Mouse (Mus musculus) MEL (cell line): ENCODE results near the gene Ogfr. TPM values are rescaled to one million over a fixed set of nuclear protein-coding genes. Genes with fewer than 3 reads are reported as not detected.

Experiments
- DNase-seq: peaks from one replicate; pipeline ENCODE4 v3.0.0; 2011; ENCODE audit warnings: low read depth, low spot score
- H3K27ac ChIP-seq: 2 replicates; pipeline ENCODE4 v1.5.1; 2012; ENCODE audit warnings: low read depth, mild to moderate bottlenecking, control low read depth, low read length, moderate library complexity; ENCODE audit not compliant: control insufficient read depth
- H3K27me3 ChIP-seq, 2 experiments: fragments of 150-350 bp in 1 of 2; sonication (generic) in 1 of 2; 2 replicates each; pipeline ENCODE4 v1.6.1; 2012; ENCODE audit warnings: low read length in 2 of 2, mild to moderate bottlenecking in 2 of 2, improper control_type of control experiment in 1 of 2, moderate library complexity in 1 of 2; ENCODE audit not compliant: insufficient read depth in 2 of 2, control insufficient read depth in 1 of 2
- H3K36me3 ChIP-seq, 2 experiments: 2 replicates each; pipeline ENCODE4 v1.6.1; 2012 to 2014; ENCODE audit warnings: low read length in 2 of 2, improper control_type of control experiment in 1 of 2, inconsistent platforms in 1 of 2, mild to moderate bottlenecking in 1 of 2; ENCODE audit not compliant: insufficient read depth in 2 of 2, control insufficient read depth in 1 of 2
- H3K4me1 ChIP-seq, 2 experiments: fragments of 150-350 bp in 1 of 2; sonication (generic) in 1 of 2; 2 replicates each; pipeline ENCODE4 v1.6.1; 2012; ENCODE audit warnings: low read length in 2 of 2, improper control_type of control experiment in 1 of 2, mild to moderate bottlenecking in 1 of 2; ENCODE audit not compliant: insufficient read depth in 2 of 2, control insufficient read depth in 1 of 2
- H3K4me3 ChIP-seq, 2 experiments: fragments of 150-350 bp in 1 of 2; sonication (generic) in 1 of 2; 2 replicates each; pipeline ENCODE4 v1.5.1; 2012; ENCODE audit warnings: low read depth in 2 of 2, low read length in 2 of 2, mild to moderate bottlenecking in 2 of 2, moderate library complexity in 2 of 2, control low read depth in 1 of 2, improper control_type of control experiment in 1 of 2; ENCODE audit not compliant: control insufficient read depth in 1 of 2, insufficient read depth in 1 of 2
- H3K79me2 ChIP-seq: 2 replicates; pipeline ENCODE4 v1.6.1; 2012; ENCODE audit warnings: mild to moderate bottlenecking, low read length, moderate library complexity; ENCODE audit not compliant: control insufficient read depth, poor library complexity, insufficient read depth
- H3K9ac ChIP-seq: 2 replicates; pipeline ENCODE4 v1.6.1; 2012; ENCODE audit warnings: low read depth, mild to moderate bottlenecking, control low read depth, low read length, moderate library complexity; ENCODE audit not compliant: control insufficient read depth, poor library complexity, severe bottlenecking
- H3K9me3 ChIP-seq: fragments of 150-350 bp; sonication (generic); replicated peaks from 2 replicates; pipeline ENCODE4 v1.6.1; 2012; ENCODE audit warnings: mild to moderate bottlenecking, low read length, improper control_type of control experiment, moderate library complexity; ENCODE audit not compliant: insufficient read depth
- BHLHE40 ChIP-seq: IDR thresholded peaks from 2 replicates; pipeline ENCODE4 v1.6.1; 2012; ENCODE audit warnings: low read depth, mild to moderate bottlenecking, inconsistent platforms, low read length, improper control_type of control experiment, borderline replicate concordance
- CHD1 ChIP-seq: IDR thresholded peaks from 2 replicates; pipeline ENCODE4 v1.6.1; 2012; ENCODE audit warnings: low read depth, mild to moderate bottlenecking, inconsistent platforms, low read length, improper control_type of control experiment
- CHD2 ChIP-seq: IDR thresholded peaks from 2 replicates; pipeline ENCODE4 v1.6.1; 2011; ENCODE audit warnings: low read length, improper control_type of control experiment
- CTCF ChIP-seq, 3 experiments: IDR thresholded peaks in 2 of 3; conservative IDR thresholded peaks in 1 of 3; 2 replicates each; pipeline ENCODE4 v1.5.1; 2011 to 2012; ENCODE audit warnings: low read length in 3 of 3, low read depth in 2 of 3, mild to moderate bottlenecking in 2 of 3, improper control_type of control experiment in 1 of 3, inconsistent platforms in 1 of 3, mixed read lengths in 1 of 3, moderate library complexity in 1 of 3; ENCODE audit not compliant: control insufficient read depth in 1 of 3, insufficient read depth in 1 of 3, poor library complexity in 1 of 3, severe bottlenecking in 1 of 3
- E2F4 ChIP-seq: IDR thresholded peaks from 2 replicates; pipeline ENCODE4 v1.6.1; 2011; ENCODE audit warnings: low read depth, low read length, improper control_type of control experiment, borderline replicate concordance
- ELF1 ChIP-seq: IDR thresholded peaks from 2 replicates; pipeline ENCODE4 v1.6.1; 2014; ENCODE audit warnings: low read depth, mild to moderate bottlenecking, inconsistent platforms, low read length, improper control_type of control experiment, moderate library complexity
- EP300 ChIP-seq, 2 experiments: IDR thresholded peaks; 2 replicates each; pipeline ENCODE4 v1.6.1; 2011; ENCODE audit warnings: improper control_type of control experiment in 2 of 2, low read length in 2 of 2, low read depth in 1 of 2, mild to moderate bottlenecking in 1 of 2
- ETS1 ChIP-seq: IDR thresholded peaks from 2 replicates; pipeline ENCODE4 v1.6.1; 2012; ENCODE audit warnings: low read depth, mild to moderate bottlenecking, inconsistent platforms, low read length, improper control_type of control experiment, moderate library complexity
- GATA1 ChIP-seq: IDR thresholded peaks from 2 replicates; pipeline ENCODE4 v1.6.1; 2011; ENCODE audit warnings: low read depth, low read length, improper control_type of control experiment
- HCFC1 ChIP-seq: IDR thresholded peaks from 2 replicates; pipeline ENCODE4 v1.6.1; 2012; ENCODE audit warnings: low read depth, mild to moderate bottlenecking, inconsistent platforms, low read length, improper control_type of control experiment, moderate library complexity
- JUND ChIP-seq: IDR thresholded peaks from 2 replicates; pipeline ENCODE4 v1.6.1; 2011; ENCODE audit warnings: low read depth, mild to moderate bottlenecking, improper control_type of control experiment, low read length
- KAT2A ChIP-seq: conservative IDR thresholded peaks from 2 replicates; pipeline ENCODE4 v1.6.1; 2012; ENCODE audit warnings: low read depth, low read length, improper control_type of control experiment, inconsistent platforms
- MAFK ChIP-seq: IDR thresholded peaks from 2 replicates; pipeline ENCODE4 v1.6.1; 2011; ENCODE audit warnings: low read depth, mild to moderate bottlenecking, low read length, improper control_type of control experiment, borderline replicate concordance
- MYB ChIP-seq: IDR thresholded peaks from 2 replicates; pipeline ENCODE4 v1.6.1; 2011; ENCODE audit warnings: mild to moderate bottlenecking, low read depth, low read length, improper control_type of control experiment
- MYC ChIP-seq: IDR thresholded peaks from 2 replicates; pipeline ENCODE4 v1.6.1; 2011; ENCODE audit warnings: low read depth, mild to moderate bottlenecking, low read length, improper control_type of control experiment, moderate library complexity
- NELFE ChIP-seq: IDR thresholded peaks from 2 replicates; pipeline ENCODE4 v1.6.1; 2011; ENCODE audit warnings: low read depth, low read length, improper control_type of control experiment
- NRF1 ChIP-seq: IDR thresholded peaks from 2 replicates; pipeline ENCODE4 v1.6.1; 2014; ENCODE audit warnings: low read depth, mild to moderate bottlenecking, inconsistent platforms, low read length, improper control_type of control experiment, moderate library complexity; ENCODE audit not compliant: poor library complexity, insufficient read depth, severe bottlenecking
- POLR2A ChIP-seq, 2 experiments: IDR thresholded peaks; 2 replicates each; pipeline ENCODE4 v1.6.1; 2011 to 2012; ENCODE audit warnings: low read length in 2 of 2, mild to moderate bottlenecking in 2 of 2, control low read depth in 1 of 2, improper control_type of control experiment in 1 of 2, low read depth in 1 of 2, moderate library complexity in 1 of 2; ENCODE audit not compliant: control insufficient read depth in 1 of 2, insufficient read depth in 1 of 2, poor library complexity in 1 of 2
- POLR2AphosphoS2 ChIP-seq: IDR thresholded peaks from 2 replicates; pipeline ENCODE4 v1.6.1; 2011; ENCODE audit warnings: low read length, improper control_type of control experiment
- RAD21 ChIP-seq: IDR thresholded peaks from 2 replicates; pipeline ENCODE4 v1.6.1; 2011; ENCODE audit warnings: mild to moderate bottlenecking, low read depth, low read length, improper control_type of control experiment
- TAL1 ChIP-seq: IDR thresholded peaks from 2 replicates; pipeline ENCODE4 v1.6.1; 2012; ENCODE audit warnings: mild to moderate bottlenecking, inconsistent platforms, low read length, moderate library complexity, mixed read lengths
- TBP ChIP-seq: IDR thresholded peaks from 2 replicates; pipeline ENCODE4 v1.8.0; 2011; ENCODE audit warnings: low read depth, low read length, improper control_type of control experiment
- UBTF ChIP-seq: IDR thresholded peaks from 2 replicates; pipeline ENCODE4 v1.6.1; 2012; ENCODE audit warnings: low read depth, mild to moderate bottlenecking, inconsistent platforms, low read length, improper control_type of control experiment, moderate library complexity, borderline replicate concordance; ENCODE audit not compliant: insufficient read depth
- USF1 ChIP-seq: IDR thresholded peaks from 2 replicates; pipeline ENCODE4 v1.6.1; 2014; ENCODE audit warnings: low read depth, mild to moderate bottlenecking, inconsistent platforms, low read length, improper control_type of control experiment, moderate library complexity
- USF2 ChIP-seq, 2 experiments: IDR thresholded peaks; 2 replicates each; pipeline ENCODE4 v1.6.1; 2011 to 2012; ENCODE audit warnings: improper control_type of control experiment in 2 of 2, low read length in 2 of 2, borderline replicate concordance in 1 of 2, inconsistent platforms in 1 of 2, low read depth in 1 of 2, mild to moderate bottlenecking in 1 of 2; ENCODE audit not compliant: insufficient read depth in 1 of 2
- ZC3H11A ChIP-seq: IDR thresholded peaks from 2 replicates; pipeline ENCODE4 v1.6.1; 2012; ENCODE audit warnings: low read depth, mild to moderate bottlenecking, inconsistent platforms, low read length, improper control_type of control experiment
- ZMIZ1 ChIP-seq: IDR thresholded peaks from 2 replicates; pipeline ENCODE4 v1.6.1; 2012; ENCODE audit warnings: low read depth, mild to moderate bottlenecking, inconsistent platforms, low read length, improper control_type of control experiment, moderate library complexity
- polyA plus RNA-seq, 2 experiments: library from polyadenylated mRNA; stranded (reverse) in 1 of 2; unstranded in 1 of 2; fragments of >175 nt in 1 of 2; fragments of >200 nt in 1 of 2; gene quantifications; 2 replicates each; pipeline versions ENCODE4 v1.2.1 to v1.2.4; 2012; ENCODE audit warnings: low replicate concordance in 2 of 2, low read depth in 1 of 2; ENCODE audit not compliant: insufficient read length in 2 of 2, insufficient read depth in 1 of 2, missing spikeins in 1 of 2
- total RNA-seq: library from RNA; depleted of rRNA; stranded (reverse); fragments of 300-350 nt; gene quantifications from 2 replicates; pipeline ENCODE4 v1.2.3, GENCODE M21; 2012

Gene Ogfr
- total and polyA plus RNA-seq, 3 experiments = 38.6 to 44.7 TPM; not detected in 1

- Histone ChIP-seq H3K79me2 (no peaks in the 10 kb centered on the region), H3K4me1 (no peaks in the 10 kb centered on the region), H3K27me3 (no peaks in the 10 kb centered on the region), H3K36me3 (no peaks in the 10 kb centered on the region), H3K9me3 (no peaks in the 10 kb centered on the region), H3K9ac (no peak overlapping the region), H3K27ac (no peak overlapping the region), H3K4me3 (no peak overlapping the region)
- TF ChIP-seq KAT2A (no peak), E2F4 (no peak)
- DNase-seq = no peak
Observed at GRCm38 (mm10) chr2:180598157-180598705, 9.2 kb downstream of the Ogfr start.

DNA sequence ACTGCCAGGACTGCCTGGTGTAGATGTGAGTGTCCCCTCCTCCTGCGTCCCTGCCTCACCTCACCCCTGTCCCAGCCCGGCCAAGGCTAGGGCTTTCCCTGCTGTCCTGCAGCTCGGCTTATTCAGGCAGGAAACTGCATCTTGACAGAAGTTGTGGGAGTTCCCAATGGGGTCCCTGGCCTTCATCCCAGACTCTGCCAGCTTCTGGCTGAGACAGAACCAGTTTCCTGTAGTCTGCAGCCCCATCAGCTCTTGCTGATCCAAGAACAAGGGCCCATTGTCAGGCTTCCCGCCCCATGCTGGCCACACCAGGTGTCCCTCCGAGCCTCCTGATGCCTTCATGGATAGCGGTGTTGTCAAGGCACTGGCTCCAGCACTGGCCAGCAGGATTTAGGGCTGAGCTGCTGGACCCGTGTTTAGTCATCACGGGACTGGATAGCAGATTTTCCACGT, 11.6 kb downstream of the Ogfr start:
- TF ChIP-seq HCFC1 = no peak
- TF ChIP-seq CTCF (IDR thresholded peaks at IDR 0.05 in 2 of 3, conservative IDR thresholded peaks at IDR 0.05 in 1 of 3; ENCODE audit: control insufficient read depth in 1 of 3, insufficient read depth in 1 of 3, low read depth in 2 of 3, low read length in 3 of 3, poor library complexity in 1 of 3, severe bottlenecking in 1 of 3) = no peak
- no peak for TF ChIP-seq CHD1
- no peak for TF ChIP-seq TAL1
- no peak for TF ChIP-seq UBTF
- TF ChIP-seq POLR2A (IDR thresholded peaks at IDR 0.05; ENCODE audit: control insufficient read depth in 1 of 2, insufficient read depth in 1 of 2, low read depth in 1 of 2, low read length in 2 of 2, poor library complexity in 1 of 2) = no peak
- TF ChIP-seq E2F4 = no peak
- no peak for TF ChIP-seq ETS1
- TF ChIP-seq ZC3H11A = no peak
- no peak for TF ChIP-seq NRF1
- TF ChIP-seq ZMIZ1 = no peak
- Histone ChIP-seq H3K27me3 (no peaks in the 10 kb centered on the region), H3K4me1 (no peaks in the 10 kb centered on the region), H3K9ac (no peak overlapping the region), H3K9me3 (no peaks in the 10 kb centered on the region), H3K4me3 (no peak overlapping the region), H3K79me2 (no peaks in the 10 kb centered on the region), H3K36me3 (no peaks in the 10 kb centered on the region), H3K27ac (no peak overlapping the region)
- no peak for DNase-seq

DNA sequence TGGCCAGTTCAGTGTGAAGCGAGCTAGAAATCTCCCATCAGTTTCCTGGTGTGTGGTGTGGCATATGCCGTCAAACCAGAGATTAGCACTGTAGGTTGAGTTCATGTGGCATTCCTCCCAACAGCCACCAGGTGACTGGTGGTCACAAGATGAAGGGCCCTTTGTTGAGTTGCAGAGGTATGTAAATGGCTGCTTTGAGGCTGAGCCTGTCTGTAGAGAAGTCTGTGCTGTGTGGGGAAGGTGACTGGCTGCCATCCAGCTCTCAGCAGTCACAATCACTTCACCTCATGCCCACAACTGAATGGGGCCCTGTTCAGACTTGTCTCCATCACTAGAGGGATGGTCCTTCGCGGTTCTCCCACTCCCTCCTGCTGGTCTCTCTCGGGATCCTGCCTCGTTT, 15.7 kb downstream of the Ogfr start:
- Histone ChIP-seq H3K27me3 (no peaks in the 10 kb centered on the region), H3K79me2 (no peaks in the 10 kb centered on the region), H3K4me1 (no peaks in the 10 kb centered on the region), H3K27ac (no peak overlapping the region), H3K9me3 (no peaks in the 10 kb centered on the region), H3K4me3 (no peak overlapping the region), H3K9ac (no peak overlapping the region), H3K36me3 (no peaks in the 10 kb centered on the region)
- DNase-seq = no peak
- TF ChIP-seq CHD2 = no peak
- TF ChIP-seq RAD21 = no peak
- TF ChIP-seq USF2 (IDR thresholded peaks at IDR 0.05; ENCODE audit: borderline replicate concordance in 1 of 2, insufficient read depth in 1 of 2, low read depth in 1 of 2, low read length in 2 of 2) = no peak
- TF ChIP-seq TBP = no peak
- TF ChIP-seq E2F4 = no peak
- TF ChIP-seq NELFE = no peak
- no peak for TF ChIP-seq MYB
- no peak for TF ChIP-seq BHLHE40
- TF ChIP-seq MAFK = no peak
- no peak for TF ChIP-seq EP300 (IDR thresholded peaks at IDR 0.05; ENCODE audit: low read depth in 1 of 2, low read length in 2 of 2)
- TF ChIP-seq GATA1 = no peak
- no peak for TF ChIP-seq ELF1
- TF ChIP-seq USF1 = no peak
- TF ChIP-seq MYC = no peak
- no peak for TF ChIP-seq JUND
- TF ChIP-seq POLR2AphosphoS2 = no peak
